Mouse (Mus musculus) left cerebral cortex, adult 2 months (tissue): ENCODE measurements at regions not wholly inside any gene's neighbourhood (a gene's known extent, or its start where the extent isn't known, plus 50 kb on each side); places are given as distances from the start of the nearest gene placed in this dataset.

ENCODE experiments used
- DNase-seq, 2 experiments: peaks; one replicate each; pipeline ENCODE4 v3.0.0; 2021 to 2022; ENCODE audit warnings: low spot score in 2 of 2, mixed read lengths in 1 of 2; ENCODE audit errors: extremely low spot score in 1 of 2
- H3K27ac ChIP-seq: fragments of 200-600 bp; 2 replicates; pipeline ENCODE4 v1.8.1; 2022
- H3K4me3 ChIP-seq: fragments of 200-600 bp; 2 replicates; pipeline ENCODE4 v1.8.1; 2022
- CTCF ChIP-seq: fragments of 200-600 bp; IDR thresholded peaks from 2 replicates; pipeline ENCODE4 v1.8.1; 2022; ENCODE audit warnings: antibody characterized with exemption, mild to moderate bottlenecking, moderate library complexity
- intact Hi-C: fragments of 180-260 bp; cut with DNase I; formaldehyde crosslinking; loops from one replicate; pipeline ENCODE4 v1.15.1; 2025

DNA sequence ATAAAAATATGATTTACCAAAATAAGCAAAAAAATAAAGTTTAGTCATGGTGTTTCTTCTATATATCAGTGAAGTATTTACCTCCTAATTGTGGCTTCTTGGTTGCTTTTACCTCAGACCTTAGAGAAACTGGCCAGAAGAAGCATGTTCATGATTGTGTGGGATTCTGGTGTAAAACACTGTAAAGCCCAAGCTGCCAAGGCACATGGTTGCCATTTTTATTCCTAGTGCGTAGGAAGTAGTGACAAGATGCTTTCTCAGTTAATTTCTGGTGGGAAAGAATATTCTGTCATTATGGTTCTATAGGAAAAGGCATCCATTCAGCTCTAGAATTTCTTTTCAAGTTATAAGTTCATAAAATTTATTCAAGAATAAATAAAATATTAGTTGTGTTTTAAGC lies 805.2 kb downstream of the Olfm4 start:
- Histone ChIP-seq H3K4me3 (no peak overlapping the region), H3K27ac (no peak overlapping the region)
- no peak for DNase-seq
- intact Hi-C loops = no loop called here
- no peak for TF ChIP-seq CTCF

- H3K4me3 ChIP-seq = no peak overlapping the region
- DNase-seq = no peak
- no peak for TF ChIP-seq CTCF
Observed at GRCm38 (mm10) chr14:80799370-80799959, 815.6 kb downstream of the Olfm4 start.

DNA sequence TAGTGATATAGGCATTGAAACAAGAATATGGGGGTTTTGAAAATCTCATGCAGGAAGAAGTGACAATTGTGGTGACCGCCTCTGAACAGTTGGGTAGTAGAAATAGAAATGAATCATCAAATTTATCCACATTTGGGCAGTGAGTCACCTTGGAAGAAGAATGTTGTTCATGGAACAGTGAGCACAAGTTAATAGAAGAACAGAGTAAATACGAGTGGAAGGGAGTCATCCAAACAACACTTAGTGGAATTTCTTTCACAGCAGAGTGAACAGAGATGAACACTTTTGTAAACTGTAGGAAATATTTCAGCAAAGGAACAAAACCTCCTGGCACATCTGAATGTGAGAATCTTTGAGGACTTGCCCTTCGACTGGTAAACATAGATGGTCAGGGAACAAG lies 846.6 kb downstream of the Olfm4 start:
- Histone ChIP-seq H3K4me3 (no peak overlapping the region), H3K27ac (no peak overlapping the region)
- intact Hi-C loops = no loop called here
- no peak for DNase-seq
- TF ChIP-seq CTCF = no peak

More at GRCm38 (mm10) chr14:80799370-80799959, 815.6 kb downstream of the Olfm4 start:
- intact Hi-C loops = no loop called here
- no peak overlapping the region for H3K27ac ChIP-seq

DNA sequence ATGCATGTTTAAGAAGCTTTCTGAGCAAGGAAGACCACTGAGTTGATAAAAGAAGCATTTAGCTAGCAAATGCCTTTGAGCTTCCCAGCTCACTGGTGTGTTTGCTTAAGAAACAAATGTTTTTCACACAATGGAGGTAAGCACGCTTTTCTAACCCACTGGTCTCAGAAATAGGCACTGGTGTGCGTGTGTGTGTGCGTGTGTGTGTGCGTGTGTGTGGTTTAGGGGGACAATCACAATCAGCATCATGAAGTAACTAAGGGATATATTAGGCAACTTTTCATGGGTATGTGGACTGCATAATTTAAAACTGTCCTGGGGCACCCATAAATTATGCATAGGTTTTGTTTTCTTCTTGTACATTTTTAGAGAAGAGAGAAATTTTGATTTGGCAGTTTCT lies 860.7 kb downstream of the Olfm4 start:
- intact Hi-C loops = loop anchor here (2.0 kb wide), 1 partner anchor 576 kb away; no protein-coding TSS in a partner anchor
- TF ChIP-seq CTCF = no peak
- H3K4me3 ChIP-seq = no peak overlapping the region
- H3K27ac ChIP-seq = no peak overlapping the region
- DNase-seq = no peak

- Histone ChIP-seq H3K4me3 (peak overlapping the region; percentile 29), H3K27ac (no peak overlapping the region)
- intact Hi-C loops = loop anchor here (2.0 kb wide), 1 partner anchor 577 kb away; no protein-coding TSS in a partner anchor
- DNase-seq = peak; percentile 79 to 84
- TF ChIP-seq CTCF = peak; percentile 89
Observed at GRCm38 (mm10) chr14:80845576-80846269, 861.8 kb downstream of the Olfm4 start.

DNA sequence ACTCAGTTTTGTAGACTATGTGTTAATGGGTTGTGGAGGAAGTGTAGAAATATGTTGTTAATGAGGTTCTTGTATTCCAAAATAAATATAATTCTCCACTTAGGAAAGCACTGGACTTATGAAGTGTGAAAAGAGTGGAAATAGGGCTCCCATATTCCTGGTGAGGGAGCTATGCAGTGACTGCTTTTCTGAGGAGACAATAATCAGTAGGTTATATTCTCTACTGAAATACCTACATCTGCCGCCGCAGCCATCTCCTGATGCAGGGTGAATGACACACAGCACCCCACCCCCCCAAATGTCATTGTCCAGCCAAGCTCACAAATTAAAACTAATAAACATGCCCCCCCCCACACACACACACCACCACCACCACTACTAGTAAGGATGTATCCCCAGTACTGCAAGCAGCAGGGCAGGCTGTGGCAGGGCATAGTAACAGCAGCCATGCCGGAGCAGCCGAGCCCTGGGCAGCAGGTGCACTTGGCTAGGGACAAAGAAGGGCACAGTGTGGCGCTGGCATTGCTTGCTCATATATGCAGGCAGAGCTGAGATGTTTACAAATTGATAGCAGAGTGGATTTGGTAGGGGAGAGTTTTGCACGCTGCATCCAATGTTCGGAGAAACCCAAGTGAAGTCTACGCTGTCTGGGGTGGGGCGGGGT lies 862.7 kb downstream of the Olfm4 start:
- TF ChIP-seq CTCF = no peak
- no peak for DNase-seq
- intact Hi-C loops = no loop called here
- no peak overlapping the region for H3K4me3 ChIP-seq
- no peak overlapping the region for H3K27ac ChIP-seq
